Mouse (Mus musculus) erythroblast, embryonic 14.5 days (primary cell): ENCODE measurements around the gene Pld2.

Experiments used
- GATA1 ChIP-seq: IDR thresholded peaks from 2 replicates; pipeline ENCODE4 v1.6.1; 2012; ENCODE audit warnings: low read length, inconsistent platforms, mixed read lengths
- TAL1 ChIP-seq: IDR thresholded peaks from 3 replicates; pipeline ENCODE4 v1.6.1; 2012; ENCODE audit warnings: low read length, inconsistent platforms, mixed read lengths

DNA sequence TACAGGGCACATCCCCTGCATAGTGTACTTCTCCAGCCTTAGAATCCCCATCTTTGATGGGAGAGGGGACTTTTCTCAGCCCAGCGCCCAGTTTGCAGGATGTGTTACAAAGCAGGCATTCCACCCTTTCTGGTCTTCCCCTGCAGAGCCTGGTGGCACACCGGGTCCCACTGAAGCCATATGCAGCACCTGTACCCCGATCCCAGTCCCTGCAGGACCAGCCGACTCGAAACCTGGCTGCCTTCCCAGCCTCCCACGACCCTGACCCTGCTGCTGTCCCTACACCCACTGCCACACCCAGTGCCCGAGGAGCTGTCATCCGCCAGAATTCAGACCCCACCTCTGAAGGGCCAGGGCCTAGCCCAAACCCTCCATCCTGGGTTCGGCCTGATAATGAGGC lies 67.7 kb downstream of the Pld2 start:
- no peak for TF ChIP-seq TAL1
- TF ChIP-seq GATA1: no peak
